Comparison of ENCODE assay signal across 8 mouse cellular contexts in genomic region chr5:136540952-136541351, GRCm38 (mm10). TPM values are rescaled to one million over a fixed set of nuclear protein-coding genes. Genes with fewer than 3 reads are reported as not detected.
DNase-seq lines count a peak whose midpoint lies in the region; ATAC-seq and TF ChIP-seq lines count a peak whose summit lies in the region.
"Had no signal": no experiment of that assay in that cellular context is flagged by ENCODE, and none has a peak within 500 bp of the region (broad histone marks: within the 10 kb centered on the region; RNA-seq: fewer than 3 reads in every experiment).

No protein-coding gene starts in this region.

- no peaks in the 10 kb centered on the region for H3K9me3 ChIP-seq in stomach, embryonic 15.5 days
- no peaks in the 10 kb centered on the region for H3K9me3 ChIP-seq in stomach, postnatal 0 days (ENCODE audit: control insufficient read depth, low read length)
- H3K9me3 ChIP-seq in heart, postnatal 0 days (replicated peaks; ENCODE audit: control insufficient read depth, low read length), result no peaks in the 10 kb centered on the region
- no peaks in the 10 kb centered on the region for H3K9me3 ChIP-seq in lung, embryonic 15.5 days
- H3K9me3 ChIP-seq in forebrain, embryonic 16.5 days (ENCODE audit: control insufficient read depth, low read length), result no peaks in the 10 kb centered on the region

- no peak overlapping the region for H3K4me2 ChIP-seq in stomach, embryonic 15.5 days
- H3K4me2 ChIP-seq in stomach, postnatal 0 days (replicated peaks; ENCODE audit: low read depth), result no peak overlapping the region
- H3K4me2 ChIP-seq in heart, postnatal 0 days (ENCODE audit: low read depth, low read length), result no peak overlapping the region
- no peak overlapping the region for H3K4me2 ChIP-seq in lung, embryonic 15.5 days
- no peak overlapping the region for H3K4me2 ChIP-seq in forebrain, embryonic 16.5 days (ENCODE audit: low read length)

- no peaks in the 10 kb centered on the region for H3K27me3 ChIP-seq in stomach, embryonic 15.5 days (replicated peaks)
- H3K27me3 ChIP-seq in stomach, postnatal 0 days (ENCODE audit: control insufficient read depth, insufficient read depth, low read length), result no peaks in the 10 kb centered on the region
- no peaks in the 10 kb centered on the region for H3K27me3 ChIP-seq in heart, postnatal 0 days (ENCODE audit: control insufficient read depth, insufficient read depth, low read length)
- no peaks in the 10 kb centered on the region for H3K27me3 ChIP-seq in lung, embryonic 15.5 days
- H3K27me3 ChIP-seq in forebrain, embryonic 16.5 days (replicated peaks; ENCODE audit: control insufficient read depth, insufficient read depth, low read length), result no peaks in the 10 kb centered on the region

- H3K9ac ChIP-seq in stomach, embryonic 15.5 days, result no peak overlapping the region
- H3K9ac ChIP-seq in stomach, postnatal 0 days (ENCODE audit: low read length), result no peak overlapping the region
- H3K9ac ChIP-seq in heart, postnatal 0 days (replicated peaks; ENCODE audit: low read depth, low read length), result no peak overlapping the region
- no peak overlapping the region for H3K9ac ChIP-seq in lung, embryonic 15.5 days
- H3K9ac ChIP-seq in forebrain, embryonic 16.5 days (replicated peaks; ENCODE audit: low read depth, low read length), result no peak overlapping the region

- no peak for TF ChIP-seq EP300 in stomach, postnatal 0 days (optimal IDR thresholded peaks at IDR 0.05)
- TF ChIP-seq EP300 in heart, postnatal 0 days (IDR thresholded peaks at IDR 0.05; ENCODE audit: low read depth), result no peak

- H3K4me3 ChIP-seq in stomach, embryonic 15.5 days (replicated peaks), result no peak overlapping the region
- no peak overlapping the region for H3K4me3 ChIP-seq in stomach, postnatal 0 days (ENCODE audit: low read depth, low read length)
- no peak overlapping the region for H3K4me3 ChIP-seq in heart, postnatal 0 days (ENCODE audit: low read depth, low read length)
- no peak overlapping the region for H3K4me3 ChIP-seq in lung, embryonic 15.5 days
- H3K4me3 ChIP-seq in forebrain, embryonic 16.5 days (replicated peaks; ENCODE audit: low read length), result no peak overlapping the region

- no peak overlapping the region for H3K27ac ChIP-seq in stomach, embryonic 15.5 days
- no peak overlapping the region for H3K27ac ChIP-seq in stomach, postnatal 0 days (replicated peaks)
- peak overlapping the region; percentile 79 for H3K27ac ChIP-seq in heart, postnatal 0 days (ENCODE audit: low read depth)
- H3K27ac ChIP-seq in lung, embryonic 15.5 days, result 0 out of 2 replicates have a peak overlapping the region, but pooled peaks have one; percentile 30
- no peak overlapping the region for H3K27ac ChIP-seq in forebrain, embryonic 16.5 days (ENCODE audit: low read length)
- H3K27ac ChIP-seq: macrophage had no signal

- peaks cover 18% of the 10 kb centered on the region; the same call in 1 of the 2 replicates for H3K4me1 ChIP-seq in stomach, embryonic 15.5 days
- no peaks in the 10 kb centered on the region; the same call in 1 of the 2 replicates for H3K4me1 ChIP-seq in stomach, postnatal 0 days (replicated peaks; ENCODE audit: control insufficient read depth, insufficient read depth)
- peaks cover 30% of the 10 kb centered on the region for H3K4me1 ChIP-seq in heart, postnatal 0 days (ENCODE audit: control insufficient read depth, insufficient read depth)
- peaks cover 41% of the 10 kb centered on the region for H3K4me1 ChIP-seq in lung, embryonic 15.5 days
- H3K4me1 ChIP-seq in forebrain, embryonic 16.5 days (replicated peaks; ENCODE audit: control insufficient read depth, insufficient read depth, low read length), result 0 out of 2 replicates have a peak, but pooled peaks cover 3% of the 10 kb centered on the region

- no peak for TF ChIP-seq CTCF in stomach, postnatal 0 days (IDR thresholded peaks at IDR 0.05; ENCODE audit: low read depth)
- no peak for TF ChIP-seq CTCF in heart, postnatal 0 days (IDR thresholded peaks at IDR 0.05; ENCODE audit: low read depth)

- no peak for DNase-seq in stomach, postnatal 0 days (ENCODE audit: low spot score)
- DNase-seq in cerebellum, postnatal 36 days, result peak; percentile 88 to 89
- peak; percentile 76 for DNase-seq in heart, postnatal 0 days (ENCODE audit: low spot score)
- no peak for DNase-seq in thymus, postnatal 0 days (ENCODE audit: low spot score)

- ATAC-seq in stomach, embryonic 15.5 days (ENCODE audit: insufficient read depth, low FRiP score, low read depth), result peak; percentile 35; the same call in 1 of the 2 replicates
- no peak for ATAC-seq in stomach, postnatal 0 days (ENCODE audit: low FRiP score, low TSS enrichment)
- peak; percentile 88 for ATAC-seq in heart, postnatal 0 days (ENCODE audit: insufficient read depth, low read depth)
- ATAC-seq in lung, embryonic 15.5 days (ENCODE audit: borderline replicate concordance, extremely low read depth, low FRiP score, low TSS enrichment), result no peak
- ATAC-seq in forebrain, embryonic 16.5 days, result no peak

- no peaks in the 10 kb centered on the region for H3K36me3 ChIP-seq in stomach, embryonic 15.5 days
- H3K36me3 ChIP-seq in stomach, postnatal 0 days (ENCODE audit: control insufficient read depth, insufficient read depth, low read length), result no peaks in the 10 kb centered on the region
- no peaks in the 10 kb centered on the region for H3K36me3 ChIP-seq in heart, postnatal 0 days (replicated peaks; ENCODE audit: control insufficient read depth, insufficient read depth, low read length)
- no peaks in the 10 kb centered on the region for H3K36me3 ChIP-seq in lung, embryonic 15.5 days
- H3K36me3 ChIP-seq in forebrain, embryonic 16.5 days (ENCODE audit: control insufficient read depth, insufficient read depth), result no peaks in the 10 kb centered on the region

RNA-seq across cellular contexts. Expression of gene Cux1, which starts 26.3 kb away (rescaled TPM):
- polyA plus RNA-seq in stomach, embryonic 15.5 days (2015; fragmentation: Nextera tagmentation; extraction: Ambion mirVana), result 73.5 and 81.0 TPM in 2 replicates
- polyA plus RNA-seq in stomach, postnatal 0 days (2015; fragmentation: Nextera tagmentation; extraction: Ambion mirVana), result 33.7 and 36.3 TPM in 2 replicates
- 89.5 and 118 TPM in 2 replicates for total RNA-seq in heart, postnatal 0 days (2014; rRNA removed; ENCODE audit: low replicate concordance)
- polyA plus RNA-seq in heart, postnatal 0 days (2015; fragmentation: Nextera tagmentation; extraction: Ambion mirVana), result 48.0 and 50.7 TPM in 2 replicates
- polyA plus RNA-seq in lung, embryonic 15.5 days (2015; fragmentation: Nextera tagmentation; extraction: Ambion mirVana), result 100 and 114 TPM in 2 replicates
- 113 and 126 TPM in 2 replicates for polyA plus RNA-seq in thymus, postnatal 0 days (2015; fragmentation: Nextera tagmentation; extraction: Ambion mirVana)
- polyA plus RNA-seq in forebrain, embryonic 16.5 days (2015; fragmentation: Nextera tagmentation; extraction: Ambion mirVana), result 138 and 141 TPM in 2 replicates

Comparison
In these comparisons a context has a peak if more than half of its experiments do, and no peak if none do; other contexts are left out.
1. ATAC-seq: peak in stomach, embryonic 15.5 days (single experiment) and heart, postnatal 0 days (single experiment); none in stomach, postnatal 0 days (single experiment), lung, embryonic 15.5 days (single experiment) and forebrain, embryonic 16.5 days (single experiment).
2. H3K27ac ChIP-seq: peak in heart, postnatal 0 days (single experiment) and lung, embryonic 15.5 days (single experiment); none in stomach, embryonic 15.5 days (single experiment), stomach, postnatal 0 days (single experiment) and forebrain, embryonic 16.5 days (single experiment).
3. DNase-seq: peak in cerebellum, postnatal 36 days (2 of 2) and heart, postnatal 0 days (single experiment); none in stomach, postnatal 0 days (single experiment) and thymus, postnatal 0 days (single experiment).